Mouse (Mus musculus): Measurements from ENCODE around the gene Mep1a. TPM values are rescaled to one million over a fixed set of nuclear protein-coding genes. Genes with fewer than 3 reads are reported as not detected.
"Not testable (repeated sequence)": the region's sequence is repeated elsewhere in the genome, so short reads cannot be mapped to it uniquely, and the experiment has no call there.

The Mep1a gene
- not detected in 2 replicates for polyA plus RNA-seq (2016; fragmentation: Nextera tagmentation; extraction: Ambion mirVana)

- Histone ChIP-seq H3K36me3 (no peaks in the 10 kb centered on the region), H3K4me3 (no peak within 1 kb of the TSS), H3K27ac (no peak within 1 kb of the TSS), H3K9me3 (no peaks in the 10 kb centered on the region), H3K27me3 (ENCODE audit: insufficient read depth, poor library complexity, severe bottlenecking) (no peaks in the 10 kb centered on the region), H3K4me1 (replicated peaks) (no peaks in the 10 kb centered on the region)
- no peak for DNase-seq (ENCODE audit: low spot score)
- WGBS: 91% methylated on average over 9 of the region's 9 CpGs
These were observed at the start of gene Mep1a for GRCm38 (mm10) chr17:43502592-43502991. Gene Mep1a, minus strand, starts transcription at chr17:43502812.

DNA sequence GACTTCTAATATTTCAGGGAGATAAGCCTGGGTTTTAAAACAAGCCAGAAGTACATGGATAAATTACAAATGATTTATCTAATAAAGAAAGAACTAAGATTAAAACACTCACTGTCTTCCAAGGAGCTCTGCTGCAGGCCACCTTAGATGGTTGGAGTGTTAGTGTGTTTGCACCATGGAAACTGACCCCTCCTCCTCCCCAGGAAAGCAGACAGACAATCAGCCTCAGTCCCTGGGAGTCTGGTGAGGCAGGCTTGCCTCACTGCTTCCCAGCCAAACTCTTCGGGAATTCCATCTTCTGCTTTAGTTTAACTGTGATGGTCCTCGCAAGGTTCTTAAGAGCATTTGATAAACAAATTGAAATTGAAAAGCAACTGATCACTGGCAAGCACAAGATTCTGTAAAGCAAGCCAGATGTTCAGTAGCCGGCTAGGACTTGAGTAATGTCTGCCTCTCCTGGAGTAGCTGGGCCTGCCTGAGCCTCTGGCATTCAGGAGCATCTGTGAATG, 48.6 kb upstream of the Mep1a start:
- Histone ChIP-seq H3K27me3 (ENCODE audit: insufficient read depth, poor library complexity, severe bottlenecking) (no peaks in the 10 kb centered on the region), H3K4me3 (no peak overlapping the region), H3K4me1 (replicated peaks) (peaks cover 20% of the 10 kb centered on the region), H3K9me3 (no peaks in the 10 kb centered on the region), H3K27ac (peak overlapping the region; percentile 50; the same call in 1 of the 2 replicates), H3K36me3 (no peaks in the 10 kb centered on the region)
- WGBS: 22% methylated on average over 3 of the region's 3 CpGs
- peak; percentile 22 for DNase-seq (ENCODE audit: low spot score)

DNA sequence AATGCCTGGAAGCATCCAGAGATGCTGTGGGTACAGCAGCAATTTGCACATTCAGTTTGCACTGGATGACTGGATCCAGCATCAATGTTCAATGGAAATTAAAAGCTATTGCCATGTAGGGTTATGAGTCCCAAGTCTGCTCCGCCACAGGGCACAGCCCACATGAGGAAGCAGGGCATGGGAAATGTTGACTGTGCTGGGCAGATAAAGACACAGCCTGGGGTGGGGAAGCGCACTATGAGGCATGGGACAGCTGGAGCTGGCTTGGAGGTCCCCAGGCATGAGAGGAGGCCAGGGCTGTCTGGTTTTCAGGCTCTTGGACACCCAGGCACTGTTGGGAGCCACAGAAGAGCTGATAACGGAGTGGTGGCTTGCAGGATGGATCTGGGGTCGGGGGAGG, 41.4 kb upstream of the Mep1a start:
- WGBS: 88% methylated on average over 4 of the region's 4 CpGs
- DNase-seq (ENCODE audit: low spot score): no peak
- H3K4me1 ChIP-seq (replicated peaks): peaks cover 8% of the 10 kb centered on the region; the same call in 1 of the 2 replicates

DNA sequence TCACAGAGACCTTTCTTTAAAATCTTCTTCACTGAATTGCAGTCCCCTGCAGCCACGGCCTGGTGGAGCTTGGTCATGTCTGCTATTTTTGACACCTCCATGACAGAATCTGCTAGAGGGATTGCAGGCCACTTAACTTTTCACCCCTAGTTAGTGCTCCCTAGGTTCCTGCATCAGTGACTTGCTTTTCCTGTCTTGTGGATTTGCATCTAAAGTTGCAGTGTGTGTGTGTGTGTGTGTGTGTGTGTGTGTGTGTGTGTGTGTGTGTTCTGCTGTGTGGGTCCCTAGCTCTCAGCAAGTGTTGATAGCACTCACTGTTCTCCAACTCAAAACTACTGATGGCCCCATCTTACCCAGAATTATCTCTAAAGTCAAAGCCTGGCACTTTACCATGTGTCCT, 40.9 kb upstream of the Mep1a start, which contains the start of gene Ankrd66:
Gene Ankrd66, minus strand, starts transcription at position 101 of the 400 bp plus-strand sequence.
- DNase-seq (ENCODE audit: low spot score): no peak
- Histone ChIP-seq H3K4me3 (no peak within 1 kb of the TSS), H3K4me1 (replicated peaks) (peaks cover 8% of the 10 kb centered on the region; the same call in 1 of the 2 replicates), H3K27me3 (ENCODE audit: insufficient read depth, poor library complexity, severe bottlenecking) (no peaks in the 10 kb centered on the region), H3K9me3 (no peaks in the 10 kb centered on the region), H3K36me3 (no peaks in the 10 kb centered on the region), H3K27ac (no peak within 1 kb of the TSS)
- 92% methylated on average over 1 of the region's 1 CpGs for WGBS

More for the DNA sequence above, 41.4 kb upstream of the Mep1a start:
- H3K36me3 ChIP-seq: no peaks in the 10 kb centered on the region
- no peaks in the 10 kb centered on the region for H3K9me3 ChIP-seq
- H3K27me3 ChIP-seq (ENCODE audit: insufficient read depth, poor library complexity, severe bottlenecking): no peaks in the 10 kb centered on the region
- H3K27ac ChIP-seq: no peak overlapping the region
- H3K4me3 ChIP-seq: no peak overlapping the region

DNA sequence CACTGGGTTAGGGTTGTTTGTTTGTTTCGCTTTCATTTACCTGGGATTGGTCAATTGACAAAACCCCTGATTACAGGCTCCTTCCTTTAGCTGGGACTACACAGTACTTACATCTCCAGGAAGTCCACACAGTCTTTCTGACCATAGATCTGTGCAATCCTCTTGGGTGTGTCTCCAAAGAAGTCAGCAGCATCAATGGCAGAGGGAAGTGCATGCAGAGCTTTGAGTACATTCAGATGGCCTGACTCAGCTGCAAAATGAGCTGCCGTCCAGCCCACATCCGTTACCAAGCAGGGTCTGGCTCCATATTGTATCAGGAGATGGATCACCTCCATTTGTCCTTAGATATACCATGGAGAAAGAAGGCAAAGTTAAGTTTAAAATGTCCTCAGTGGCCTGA, 36.2 kb upstream of the Mep1a start:
- Histone ChIP-seq H3K4me1 (replicated peaks) (peaks cover 15% of the 10 kb centered on the region), H3K27ac (no peak overlapping the region), H3K4me3 (no peak overlapping the region), H3K27me3 (ENCODE audit: insufficient read depth, poor library complexity, severe bottlenecking) (peaks cover 21% of the 10 kb centered on the region; the same call in 1 of the 2 replicates), H3K9me3 (no peaks in the 10 kb centered on the region), H3K36me3 (no peaks in the 10 kb centered on the region)
- whole genome bisulfite sequencing: 88% methylated on average over 3 of the region's 3 CpGs
- DNase-seq (ENCODE audit: low spot score): no peak

- H3K36me3 ChIP-seq; H3K9me3 ChIP-seq; DNase-seq (ENCODE audit: low spot score); H3K4me3 ChIP-seq; H3K27ac ChIP-seq: not testable (repeated sequence)
- Histone ChIP-seq H3K27me3 (ENCODE audit: insufficient read depth, poor library complexity, severe bottlenecking) (peaks cover 21% of the 10 kb centered on the region), H3K4me1 (replicated peaks) (peaks cover 16% of the 10 kb centered on the region)
- WGBS: 90% methylated on average over 6 of the region's 6 CpGs
These were observed 34.2 kb upstream of the Mep1a start for GRCm38 (mm10) chr17:43536841-43537240.

GRCm38 (mm10) chr17:43534362-43535222, 32.0 kb upstream of the Mep1a start:
- H3K36me3 ChIP-seq: no peaks in the 10 kb centered on the region
- WGBS: 8% methylated on average over 23 of the region's 23 CpGs
- H3K9me3 ChIP-seq: no peaks in the 10 kb centered on the region
- H3K4me3 ChIP-seq: peak overlapping the region; percentile 45
- peaks cover 16% of the 10 kb centered on the region for H3K4me1 ChIP-seq (replicated peaks)
- H3K27me3 ChIP-seq (ENCODE audit: insufficient read depth, poor library complexity, severe bottlenecking): peaks cover 21% of the 10 kb centered on the region
- peak overlapping the region; percentile 84 for H3K27ac ChIP-seq
- DNase-seq (ENCODE audit: low spot score): peak; percentile 86

DNA sequence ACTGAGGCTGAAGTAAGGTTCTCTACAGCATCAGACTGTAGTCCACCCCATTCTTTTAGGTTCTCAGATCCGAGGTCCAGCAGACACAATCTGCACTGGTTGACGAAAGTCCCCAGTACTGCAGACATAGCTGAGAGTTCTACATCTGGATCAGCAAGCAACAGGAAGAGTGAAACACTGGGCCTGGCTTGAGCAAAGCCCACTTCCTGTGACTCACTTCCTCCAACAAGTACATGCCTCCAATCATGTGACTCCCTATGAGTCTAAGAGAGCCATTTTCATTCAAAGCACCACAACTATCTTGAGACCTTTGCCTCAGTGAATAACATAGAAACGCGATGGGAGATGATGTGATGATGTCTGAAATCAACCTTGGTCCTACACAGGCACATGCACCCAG, 28.6 kb upstream of the Mep1a start:
- Histone ChIP-seq H3K9me3 (no peaks in the 10 kb centered on the region), H3K27ac (no peak overlapping the region), H3K4me3 (no peak overlapping the region), H3K4me1 (replicated peaks) (peaks cover 16% of the 10 kb centered on the region), H3K36me3 (no peaks in the 10 kb centered on the region), H3K27me3 (ENCODE audit: insufficient read depth, poor library complexity, severe bottlenecking) (peaks cover 7% of the 10 kb centered on the region)
- 94% methylated on average over 4 of the region's 4 CpGs for WGBS
- no peak for DNase-seq (ENCODE audit: low spot score)

DNA sequence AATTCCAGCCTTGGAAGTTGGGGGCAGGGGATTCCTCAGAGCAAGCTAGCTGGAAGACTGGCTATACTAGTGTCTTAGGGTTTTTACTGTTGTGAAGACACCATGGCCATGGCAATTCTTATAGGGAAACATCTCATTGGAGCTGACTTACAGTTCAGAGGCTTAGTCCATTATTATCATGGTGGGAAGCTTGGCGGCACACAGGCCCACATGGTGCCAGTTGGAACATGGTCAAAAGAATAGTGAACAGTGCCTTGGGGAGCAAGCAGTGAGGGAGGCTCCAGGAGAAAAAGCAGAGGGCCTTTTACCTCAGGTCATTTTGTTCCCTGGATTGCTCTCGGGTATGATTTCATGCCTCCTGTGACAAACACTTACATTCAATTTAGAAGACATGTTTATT, 27.9 kb upstream of the Mep1a start:
- Histone ChIP-seq H3K4me1 (replicated peaks) (peaks cover 16% of the 10 kb centered on the region), H3K27me3 (ENCODE audit: insufficient read depth, poor library complexity, severe bottlenecking) (peaks cover under 1% of the 10 kb centered on the region), H3K9me3 (no peaks in the 10 kb centered on the region), H3K36me3 (no peaks in the 10 kb centered on the region), H3K4me3 (no peak overlapping the region), H3K27ac (no peak overlapping the region)
- 83% methylated on average over 2 of the region's 2 CpGs for WGBS
- DNase-seq (ENCODE audit: low spot score): no peak

DNA sequence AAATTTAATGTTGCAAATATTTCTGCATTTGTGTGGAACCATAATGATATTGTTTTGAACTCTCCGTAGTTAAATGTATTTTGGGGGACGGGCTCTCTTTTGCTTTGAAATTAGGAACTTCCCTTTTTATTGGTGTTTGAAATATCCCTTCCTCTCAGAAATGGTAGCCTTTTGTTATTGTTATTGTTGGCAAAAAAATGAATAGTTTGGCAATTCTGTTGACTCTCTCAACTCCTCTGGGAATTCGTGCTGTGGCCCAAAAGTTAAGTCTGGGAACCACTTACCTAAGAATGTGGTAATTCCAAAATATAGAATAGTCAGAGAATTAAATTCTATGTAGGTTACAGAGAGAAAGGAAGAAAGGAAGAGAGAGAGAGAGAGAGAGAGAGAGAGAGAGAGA, 17.6 kb upstream of the Mep1a start:
- no peaks in the 10 kb centered on the region for H3K4me1 ChIP-seq (replicated peaks)
- no peak overlapping the region for H3K4me3 ChIP-seq
- H3K27ac ChIP-seq: no peak overlapping the region
- no peak for DNase-seq (ENCODE audit: low spot score)
- WGBS: 89% methylated on average over 3 of the region's 3 CpGs
- no peaks in the 10 kb centered on the region for H3K9me3 ChIP-seq
- H3K27me3 ChIP-seq (ENCODE audit: insufficient read depth, poor library complexity, severe bottlenecking): no peaks in the 10 kb centered on the region
- no peaks in the 10 kb centered on the region for H3K36me3 ChIP-seq

DNA sequence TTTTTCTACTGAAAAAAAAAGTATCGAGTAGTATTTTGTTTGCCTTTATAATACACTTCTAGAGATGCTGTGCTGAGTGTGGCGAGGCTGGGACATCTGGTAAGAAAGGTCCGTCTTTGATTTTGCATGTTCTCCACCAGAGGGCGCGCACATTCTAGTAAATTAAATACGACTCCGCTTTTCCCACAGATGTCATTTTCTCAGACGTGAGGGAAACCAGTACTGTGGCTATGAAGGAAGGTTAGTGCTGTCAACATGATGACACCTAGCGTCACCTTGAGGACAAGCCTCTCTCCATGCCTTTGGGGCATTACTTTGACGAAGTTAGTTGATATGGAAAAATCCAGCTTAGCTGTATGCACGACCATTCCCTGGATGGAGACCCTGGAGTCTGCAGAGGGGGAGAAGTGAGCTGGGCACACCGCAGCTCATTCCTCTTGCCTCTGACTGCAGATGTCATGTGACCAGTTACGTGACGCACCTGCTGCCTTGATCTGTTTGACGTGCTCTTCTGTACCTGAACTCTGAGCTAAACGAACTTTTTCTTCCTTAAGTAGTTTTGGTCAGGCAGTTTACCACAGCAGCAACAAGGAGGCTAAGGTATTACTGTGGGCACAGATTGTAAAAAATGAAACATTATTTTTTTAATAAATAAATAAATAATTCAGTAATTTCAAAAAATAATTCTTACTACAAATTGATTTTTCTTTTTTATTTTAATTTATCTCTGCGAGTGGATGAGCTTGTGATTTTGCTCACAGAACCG, 16.2 kb upstream of the Mep1a start:
- Histone ChIP-seq H3K4me3 (no peak overlapping the region), H3K4me1 (replicated peaks) (no peaks in the 10 kb centered on the region), H3K27me3 (ENCODE audit: insufficient read depth, poor library complexity, severe bottlenecking) (no peaks in the 10 kb centered on the region), H3K36me3 (no peaks in the 10 kb centered on the region), H3K9me3 (peaks cover 8% of the 10 kb centered on the region; the same call in 1 of the 2 replicates), H3K27ac (no peak overlapping the region)
- WGBS: 29% methylated on average over 18 of the region's 18 CpGs
- peak; percentile 68 for DNase-seq (ENCODE audit: low spot score)

GRCm38 (mm10) chr17:43510782-43511181, 8.2 kb upstream of the Mep1a start:
- Histone ChIP-seq H3K27ac (no peak overlapping the region), H3K4me1 (replicated peaks) (no peaks in the 10 kb centered on the region), H3K27me3 (ENCODE audit: insufficient read depth, poor library complexity, severe bottlenecking) (no peaks in the 10 kb centered on the region), H3K9me3 (peaks cover 8% of the 10 kb centered on the region; the same call in 1 of the 2 replicates), H3K4me3 (no peak overlapping the region), H3K36me3 (no peaks in the 10 kb centered on the region)
- WGBS: 76% methylated on average over 4 of the region's 4 CpGs
- DNase-seq (ENCODE audit: low spot score): no peak

GRCm38 (mm10) chr17:43504594-43504934, 2.0 kb upstream of the Mep1a start:
- H3K4me3 ChIP-seq: no peak overlapping the region
- no peaks in the 10 kb centered on the region for H3K27me3 ChIP-seq (ENCODE audit: insufficient read depth, poor library complexity, severe bottlenecking)
- H3K9me3 ChIP-seq: no peaks in the 10 kb centered on the region
- no peaks in the 10 kb centered on the region for H3K4me1 ChIP-seq (replicated peaks)
- H3K27ac ChIP-seq: no peak overlapping the region
- 73% methylated on average over 6 of the region's 6 CpGs for WGBS
- no peaks in the 10 kb centered on the region for H3K36me3 ChIP-seq
- DNase-seq (ENCODE audit: low spot score): no peak

Data from hindbrain, embryonic 10.5 days (tissue).